Mouse (Mus musculus) limb, embryonic 11.5 days (tissue): ENCODE results near the gene Ces1b. TPM values are rescaled to one million over a fixed set of nuclear protein-coding genes. Genes with fewer than 3 reads are reported as not detected.

Experiments used
- ATAC-seq: fragments of 200-750 bp; cut with Nextera tagmentation; 2 replicates; pipeline ENCODE4 v1.8.0; 2017; ENCODE audit warnings: low read depth; ENCODE audit not compliant: insufficient number of reproducible peaks, low FRiP score, low TSS enrichment
- DNase-seq: peaks from one replicate; pipeline ENCODE4 v3.0.0-alpha.2; 2015; ENCODE audit warnings: low spot score
- H3K27ac ChIP-seq: fragments of 300-500 bp; sonication (generic); replicated peaks from 2 replicates; pipeline ENCODE4 v1.5.1; 2014; ENCODE audit warnings: low read depth, mild to moderate bottlenecking, low read length
- H3K27me3 ChIP-seq: fragments of 300-500 bp; sonication (generic); 2 replicates; pipeline ENCODE4 v1.6.1; 2014; ENCODE audit warnings: mild to moderate bottlenecking, low read length, mixed read lengths; ENCODE audit not compliant: control insufficient read depth, insufficient read depth
- H3K36me3 ChIP-seq: fragments of 300-500 bp; sonication (generic); 2 replicates; pipeline ENCODE4 v1.6.1; 2014; ENCODE audit warnings: mild to moderate bottlenecking, low read length, moderate library complexity, mixed read lengths; ENCODE audit not compliant: control insufficient read depth, insufficient read depth
- H3K4me1 ChIP-seq: fragments of 300-500 bp; sonication (generic); 2 replicates; pipeline ENCODE4 v1.6.1; 2014; ENCODE audit warnings: low read length, mixed read lengths; ENCODE audit not compliant: control insufficient read depth, insufficient read depth
- H3K4me2 ChIP-seq: fragments of 300-500 bp; sonication (generic); 2 replicates; pipeline ENCODE4 v1.6.1; 2014; ENCODE audit warnings: low read depth, mild to moderate bottlenecking, moderate library complexity; ENCODE audit not compliant: severe bottlenecking
- H3K4me3 ChIP-seq: fragments of 300-500 bp; sonication (generic); 2 replicates; pipeline ENCODE4 v1.5.1; 2014; ENCODE audit warnings: low read depth, low read length
- H3K9ac ChIP-seq: fragments of 300-500 bp; sonication (generic); 2 replicates; pipeline ENCODE4 v1.6.1; 2014; ENCODE audit warnings: mild to moderate bottlenecking, low read length
- H3K9me3 ChIP-seq: fragments of 300-500 bp; sonication (generic); 2 replicates; pipeline ENCODE4 v1.6.1; 2016; ENCODE audit warnings: low read length; ENCODE audit not compliant: control insufficient read depth
- WGBS: fragments of 180-500 bp; shearing (Covaris S2); extraction: QIAGEN DNeasy Blood & Tissue Kit; methylation state at CpG from one replicate; pipeline ENCODE4 v1.1.7; 2014; 5-methylcytosine and 5-hydroxymethylcytosine counted together
- polyA plus RNA-seq: library from polyadenylated mRNA; unstranded; fragments of >200 nt; fragmentation: Nextera tagmentation; extraction: Ambion mirVana; gene quantifications from 2 replicates; pipeline ENCODE4 v1.2.1, GENCODE M21; 2014

Gene Ces1b
- polyA plus RNA-seq, 1 experiment from 2014 or later = not detected

DNA sequence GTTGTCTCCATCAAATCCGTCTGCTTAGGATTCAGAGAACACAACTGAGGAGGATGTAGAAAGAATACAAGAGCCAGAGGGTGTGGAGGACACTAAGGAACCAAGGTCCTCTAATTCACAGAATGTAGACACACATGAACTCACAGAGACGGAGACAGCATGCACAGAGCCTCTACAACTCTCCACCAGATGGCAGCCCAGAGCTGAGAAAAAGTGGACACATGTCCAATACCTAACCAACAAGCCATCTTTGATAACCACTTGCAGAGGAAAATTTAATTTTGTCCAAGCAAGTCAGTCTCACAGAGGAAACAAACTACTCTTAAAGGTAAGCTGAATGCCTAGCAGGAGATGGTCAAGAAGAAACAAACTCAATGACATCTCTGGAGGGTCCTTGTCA is 20.6 kb downstream of the Ces1b start:
- Histone ChIP-seq H3K27me3 (no peaks in the 10 kb centered on the region), H3K36me3 (no peaks in the 10 kb centered on the region), H3K9me3 (no peaks in the 10 kb centered on the region), H3K4me2 (no peak overlapping the region), H3K9ac (no peak overlapping the region), H3K4me1 (no peaks in the 10 kb centered on the region), H3K27ac (no peak overlapping the region), H3K4me3 (no peak overlapping the region)
- no peak for ATAC-seq
- DNase-seq = peak; percentile 85
- 23% methylated on average over 2 of the region's 2 CpGs for WGBS

DNA sequence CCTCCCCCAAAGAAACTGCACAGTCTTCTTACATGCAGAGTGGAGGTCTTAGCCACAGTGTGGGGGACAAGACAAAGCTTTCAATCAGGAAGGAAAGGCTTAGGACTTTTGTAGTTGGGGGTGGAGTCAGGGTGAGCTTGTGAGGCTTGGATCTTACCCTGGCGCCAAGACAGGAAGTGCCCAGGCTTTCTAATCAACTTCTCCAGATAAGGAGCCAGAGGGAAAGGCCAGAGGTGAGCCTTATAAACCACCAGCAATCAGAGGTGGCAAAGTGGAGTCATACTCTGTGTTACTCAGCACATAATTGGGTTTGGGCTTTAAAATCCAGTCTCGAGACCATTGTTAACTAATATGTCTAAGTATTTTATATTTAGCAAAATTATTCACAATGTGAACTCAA is 24.6 kb downstream of the Ces1b start:
- 39% methylated on average over 2 of the region's 2 CpGs for WGBS
- Histone ChIP-seq H3K9me3 (no peaks in the 10 kb centered on the region), H3K36me3 (no peaks in the 10 kb centered on the region), H3K4me1 (no peaks in the 10 kb centered on the region), H3K27me3 (no peaks in the 10 kb centered on the region), H3K9ac (no peak overlapping the region), H3K4me3 (no peak overlapping the region), H3K27ac (no peak overlapping the region), H3K4me2 (no peak overlapping the region)
- ATAC-seq (no peak), DNase-seq (no peak)

DNA sequence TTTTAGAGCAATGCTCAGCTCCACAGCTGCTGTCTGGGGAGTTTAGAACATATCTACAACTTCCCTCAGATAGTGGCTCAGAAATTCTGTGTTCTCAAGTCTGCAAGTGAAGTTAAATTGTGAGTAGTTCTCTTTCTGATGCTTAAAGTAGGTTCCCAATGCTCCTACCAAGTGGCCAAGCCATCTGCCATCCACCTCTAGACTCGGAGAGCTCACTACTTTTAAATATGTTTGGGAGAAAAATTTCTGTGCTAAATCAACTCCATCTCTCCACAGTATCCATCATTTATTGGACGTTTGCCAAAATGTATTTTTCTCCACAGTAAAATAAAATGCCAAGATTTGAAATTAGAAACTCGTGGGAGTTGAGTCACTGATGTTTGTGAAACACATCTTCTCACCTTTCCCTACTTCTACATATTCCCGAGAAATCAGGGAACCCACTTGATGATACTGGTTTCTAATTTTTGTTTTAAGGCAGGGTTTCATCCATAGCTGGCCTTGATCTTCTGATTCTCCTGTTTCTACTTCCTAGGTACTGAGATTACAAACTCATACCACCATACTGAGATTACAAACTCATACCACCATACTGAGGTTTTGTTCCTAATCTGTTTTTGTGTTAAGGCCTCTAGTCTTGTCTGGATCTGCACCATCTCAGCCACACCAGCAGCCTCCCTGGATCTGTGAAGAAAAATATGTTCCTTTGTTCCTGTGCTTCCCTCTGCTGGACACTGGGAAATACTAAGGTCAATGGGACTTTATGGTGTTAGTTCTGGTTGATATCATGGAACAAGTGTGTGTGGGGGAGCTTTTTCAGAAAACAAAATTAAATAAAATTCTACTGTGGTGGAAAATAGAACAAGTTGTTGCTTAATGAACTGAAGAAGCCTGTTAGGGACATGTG is 31.1 kb downstream of the Ces1b start:
- WGBS = 74% methylated on average over 4 of the region's 4 CpGs
- H3K4me2 ChIP-seq = no peak overlapping the region
- H3K9me3 ChIP-seq = no peaks in the 10 kb centered on the region
- no peaks in the 10 kb centered on the region for H3K27me3 ChIP-seq
- no peak overlapping the region for H3K4me3 ChIP-seq
- no peak for DNase-seq
- no peaks in the 10 kb centered on the region for H3K36me3 ChIP-seq
- no peak overlapping the region for H3K27ac ChIP-seq
- ATAC-seq = no peak
- no peaks in the 10 kb centered on the region; the same call in 1 of the 2 replicates for H3K4me1 ChIP-seq
- no peak overlapping the region for H3K9ac ChIP-seq

DNA sequence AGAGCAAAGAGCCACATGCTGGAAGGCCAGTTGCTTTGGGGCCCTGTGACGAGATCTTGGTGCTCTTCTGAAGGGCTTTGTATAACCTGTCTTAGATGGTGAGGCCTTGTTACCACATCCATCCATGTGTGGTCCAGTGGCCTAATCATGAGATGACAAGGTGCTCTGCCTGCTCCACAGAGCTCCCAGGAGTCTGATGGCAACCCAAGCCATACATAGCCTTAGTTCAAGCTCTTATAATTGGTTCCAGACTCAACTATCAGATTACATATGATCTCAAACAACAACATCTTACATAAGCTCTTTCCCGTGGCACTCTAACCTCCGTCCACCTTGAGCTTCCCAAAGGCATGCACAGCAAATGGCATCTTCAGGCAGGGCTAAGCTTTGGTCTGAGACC is 31.7 kb downstream of the Ces1b start, which contains the start of gene Ces1a:
Ces1a (minus strand) TSS at position 101 of the 400 bp plus-strand sequence.
- no peaks in the 10 kb centered on the region; the same call in 1 of the 2 replicates for H3K4me1 ChIP-seq
- no peaks in the 10 kb centered on the region for H3K9me3 ChIP-seq
- WGBS = 72% methylated on average over 3 of the region's 3 CpGs
- H3K4me3 ChIP-seq = no peak within 1 kb of the TSS
- no peak within 1 kb of the TSS for H3K9ac ChIP-seq
- ATAC-seq (no peak), DNase-seq (no peak)
- H3K36me3 ChIP-seq = no peaks in the 10 kb centered on the region
- H3K4me2 ChIP-seq = no peak within 1 kb of the TSS
- no peak within 1 kb of the TSS for H3K27ac ChIP-seq
- no peaks in the 10 kb centered on the region for H3K27me3 ChIP-seq

DNA sequence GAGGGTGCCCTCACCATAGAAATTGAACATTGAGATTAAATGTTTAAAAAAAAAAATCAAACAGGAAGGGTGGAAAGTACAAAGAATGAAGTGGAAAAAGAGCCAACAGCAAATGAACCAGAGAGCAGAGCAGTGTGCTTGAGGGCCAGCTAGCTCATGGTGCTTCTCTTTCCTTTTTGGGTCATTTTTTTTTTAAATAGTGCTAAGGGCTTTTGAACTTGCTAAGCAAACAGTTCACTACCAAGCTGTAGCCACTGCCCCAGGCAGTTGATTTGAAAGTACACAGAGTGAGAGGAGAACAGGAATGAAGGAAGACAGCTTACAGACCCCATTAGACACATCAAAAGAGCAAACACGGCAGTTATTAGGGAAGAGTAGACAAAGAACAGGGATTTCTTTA is 36.7 kb downstream of the Ces1b start:
- WGBS = 43% methylated on average over 1 of the region's 1 CpGs
- H3K4me3 ChIP-seq = no peak overlapping the region
- H3K27ac ChIP-seq = no peak overlapping the region
- no peaks in the 10 kb centered on the region for H3K9me3 ChIP-seq
- no peak for DNase-seq
- no peaks in the 10 kb centered on the region for H3K27me3 ChIP-seq
- no peak overlapping the region for H3K9ac ChIP-seq
- no peak for ATAC-seq
- no peaks in the 10 kb centered on the region for H3K36me3 ChIP-seq
- no peaks in the 10 kb centered on the region; the same call in 1 of the 2 replicates for H3K4me1 ChIP-seq
- no peak overlapping the region for H3K4me2 ChIP-seq

DNA sequence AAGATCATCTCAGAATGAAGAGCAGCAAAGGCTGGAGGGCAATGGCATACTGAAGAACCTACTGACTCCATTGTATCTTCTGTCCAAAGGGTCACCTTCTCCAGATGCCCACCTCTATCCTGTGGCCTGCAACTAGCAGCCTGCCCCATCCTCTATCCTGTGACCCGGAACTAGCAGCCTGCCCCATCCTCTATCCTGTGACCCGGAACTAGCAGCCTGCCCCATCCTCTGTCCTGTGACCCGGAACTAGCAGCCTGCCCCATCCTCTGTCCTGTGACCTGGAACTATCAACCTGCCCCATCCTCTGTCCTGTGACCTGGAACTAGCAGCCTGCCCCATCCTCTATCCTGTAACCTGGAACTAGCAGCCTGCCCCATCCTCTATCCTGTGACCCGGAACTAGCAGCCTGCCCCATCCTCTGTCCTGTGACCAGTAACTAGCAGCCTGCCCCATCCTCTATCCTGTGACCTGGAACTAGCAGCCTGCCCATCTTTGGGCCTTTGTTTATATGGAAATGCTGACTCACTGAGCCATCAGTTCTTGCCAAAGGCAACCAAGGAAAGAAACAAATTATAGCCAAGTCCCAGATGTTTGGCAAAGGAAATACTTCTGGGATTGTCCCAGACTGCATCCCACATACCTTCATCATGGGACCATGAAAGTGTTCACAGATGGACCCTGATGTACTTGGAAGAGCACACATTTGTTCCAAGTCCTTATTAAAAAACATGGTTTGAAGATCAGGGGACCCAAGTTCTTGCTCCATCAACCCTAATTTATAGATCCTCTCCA is 38.8 kb downstream of the Ces1b start:
- ATAC-seq = no peak

DNA sequence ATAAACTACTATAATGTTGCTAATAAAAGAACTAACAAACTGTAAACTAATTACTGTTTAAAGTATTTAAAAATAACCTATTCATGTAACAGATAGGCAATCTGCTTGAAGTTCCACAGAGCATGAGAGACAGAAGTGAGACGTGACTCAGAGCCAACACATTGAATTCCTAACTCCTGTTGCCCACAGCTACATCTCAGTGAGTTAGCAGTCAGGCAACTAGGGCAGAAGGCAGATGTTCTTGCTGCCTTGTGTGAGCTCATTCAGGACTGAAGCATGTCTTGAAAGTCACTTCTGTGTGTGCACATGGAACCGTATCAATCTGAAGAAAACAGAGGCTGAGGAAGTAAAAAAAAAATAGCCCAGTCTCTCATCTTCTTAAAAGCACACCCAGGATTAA is 39.6 kb downstream of the Ces1b start:
- no peak for ATAC-seq
- Histone ChIP-seq H3K27ac (no peak overlapping the region), H3K9ac (no peak overlapping the region), H3K4me3 (no peak overlapping the region), H3K36me3 (no peaks in the 10 kb centered on the region), H3K27me3 (no peaks in the 10 kb centered on the region), H3K9me3 (no peaks in the 10 kb centered on the region), H3K4me1 (no peaks in the 10 kb centered on the region), H3K4me2 (no peak overlapping the region)
- no peak for DNase-seq
- 85% methylated on average over 2 of the region's 2 CpGs for WGBS

More for the DNA sequence above, 38.8 kb downstream of the Ces1b start:
- Histone ChIP-seq H3K27ac (no peak overlapping the region), H3K27me3 (no peaks in the 10 kb centered on the region), H3K4me1 (no peaks in the 10 kb centered on the region), H3K9me3 (no peaks in the 10 kb centered on the region), H3K4me3 (no peak overlapping the region), H3K4me2 (no peak overlapping the region), H3K36me3 (no peaks in the 10 kb centered on the region), H3K9ac (no peak overlapping the region)
- 97% methylated on average over 4 of the region's 4 CpGs for WGBS
- DNase-seq = no peak

DNA sequence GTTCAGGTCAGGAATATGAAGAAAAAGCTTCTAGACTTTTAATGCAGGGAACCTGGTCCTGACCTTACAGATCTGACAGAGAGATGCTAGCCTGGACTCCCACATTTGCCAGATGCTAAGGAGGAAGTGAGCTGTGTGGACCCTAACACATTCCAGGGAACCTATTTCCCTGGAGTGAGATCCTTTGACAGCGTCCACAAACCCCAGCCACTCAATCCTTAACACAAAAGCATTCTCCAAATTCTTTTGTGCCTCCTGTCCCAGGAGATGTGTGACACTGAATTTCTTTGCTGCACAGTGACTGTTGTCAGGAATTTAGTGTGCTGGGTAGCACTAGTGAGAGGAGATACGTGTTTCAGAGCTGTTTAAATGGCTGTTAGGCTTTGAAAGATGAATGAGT is 41.0 kb downstream of the Ces1b start:
- H3K36me3 ChIP-seq = no peaks in the 10 kb centered on the region
- ATAC-seq = no peak
- H3K9me3 ChIP-seq = no peaks in the 10 kb centered on the region
- H3K27me3 ChIP-seq = no peaks in the 10 kb centered on the region
- H3K27ac ChIP-seq = no peak overlapping the region
- H3K4me1 ChIP-seq = no peaks in the 10 kb centered on the region
- H3K4me3 ChIP-seq = no peak overlapping the region
- DNase-seq = no peak
- 11% methylated on average over 2 of the region's 2 CpGs for WGBS
- H3K4me2 ChIP-seq = no peak overlapping the region
- H3K9ac ChIP-seq = no peak overlapping the region
